Comparison of ENCODE assay signal across 16 mouse cellular contexts in genomic region chr2:139120905-139121304, GRCm38 (mm10).
"Had no signal": no experiment of that assay in that cellular context is flagged by ENCODE, and none has a peak within 500 bp of the region (broad histone marks: within the 10 kb centered on the region; RNA-seq: fewer than 3 reads in every experiment).

No protein-coding gene starts in this region.

- H3K9ac ChIP-seq: neural tube, embryonic 13.5 days; neural tube, embryonic 15.5 days; stomach, embryonic 15.5 days had no signal

- H3K36me3 ChIP-seq: neural tube, embryonic 13.5 days; neural tube, embryonic 15.5 days; stomach, embryonic 15.5 days had no signal

- H3K27ac ChIP-seq: neural tube, embryonic 13.5 days; neural tube, embryonic 15.5 days; stomach, embryonic 15.5 days; stomach, postnatal 0 days had no signal

- H3K4me3 ChIP-seq: neural tube, embryonic 13.5 days; neural tube, embryonic 15.5 days; stomach, embryonic 15.5 days had no signal

- H3K4me2 ChIP-seq: neural tube, embryonic 13.5 days; neural tube, embryonic 15.5 days; stomach, embryonic 15.5 days had no signal

- H3K9me3 ChIP-seq: neural tube, embryonic 13.5 days; neural tube, embryonic 15.5 days; stomach, embryonic 15.5 days had no signal

- H3K27me3 ChIP-seq: neural tube, embryonic 13.5 days; neural tube, embryonic 15.5 days; stomach, embryonic 15.5 days had no signal

- H3K4me1 ChIP-seq: neural tube, embryonic 13.5 days; neural tube, embryonic 15.5 days; stomach, embryonic 15.5 days had no signal

- DNase-seq: retina, postnatal 1 day; right cerebral cortex, adult 18-20 months; right cerebral cortex, postnatal 14 days; right cerebral cortex, postnatal 25 days; right cerebral cortex, postnatal 4 days; spleen, adult 18-20 months; thymus, adult 18-20 months; thymus, adult 2 months; thymus, postnatal 14 days; thymus, postnatal 25 days; thymus, postnatal 36 days; thymus, postnatal 4 days had no signal
